Mouse (Mus musculus) layer of hippocampus, adult 8-10 months (tissue): ENCODE data around the gene Cyp4x1. TPM values are rescaled to one million over a fixed set of nuclear protein-coding genes. Genes with fewer than 3 reads are reported as not detected.

Source experiments
- DNase-seq, 2 experiments: peaks; one replicate each; pipeline ENCODE4 v3.0.0; 2022; ENCODE audit warnings: low spot score in 2 of 2
- total RNA-seq, 4 experiments: library from RNA; stranded (reverse); gene quantifications; 2 replicates each; pipeline ENCODE4 v1.2.4; 2022

The Cyp4x1 gene
- total RNA-seq, 4 experiments from 2014 or later = 8.1 to 8.9 (median 8.5) TPM

GRCm38 (mm10) chr4:115090592-115090991 lies 43.5 kb downstream of the Cyp4x1 start:
- DNase-seq = no peak

- no peak for DNase-seq
Measured at GRCm38 (mm10) chr4:115088611-115089338, 45.3 kb downstream of the Cyp4x1 start, which contains the start of gene Pdzk1ip1. TSS of gene Pdzk1ip1 (plus strand) at chr4:115088708.

GRCm38 (mm10) chr4:115086763-115087415 lies 47.2 kb downstream of the Cyp4x1 start:
- no peak for DNase-seq

GRCm38 (mm10) chr4:115086257-115086656 lies 47.8 kb downstream of the Cyp4x1 start:
- DNase-seq = no peak

- DNase-seq = peak in 1 of 2 experiments; percentile 52
Measured at GRCm38 (mm10) chr4:115085522-115086095, 48.5 kb downstream of the Cyp4x1 start.

- DNase-seq = no peak
Measured at GRCm38 (mm10) chr4:115083031-115083430, 51.0 kb downstream of the Cyp4x1 start.

GRCm38 (mm10) chr4:115079821-115080349 lies 54.2 kb downstream of the Cyp4x1 start:
- DNase-seq = no peak

GRCm38 (mm10) chr4:115078892-115079820 lies 54.9 kb downstream of the Cyp4x1 start:
- peak in 1 of 2 experiments; percentile 13 for DNase-seq

GRCm38 (mm10) chr4:115075204-115075915 lies 58.7 kb downstream of the Cyp4x1 start:
- no peak for DNase-seq

- no peak for DNase-seq
Measured at GRCm38 (mm10) chr4:115074789-115075188, 59.3 kb downstream of the Cyp4x1 start.

- no peak for DNase-seq
Measured at GRCm38 (mm10) chr4:115071668-115072067, 62.4 kb downstream of the Cyp4x1 start.

GRCm38 (mm10) chr4:115063518-115064239 lies 70.4 kb downstream of the Cyp4x1 start:
- DNase-seq = no peak

- no peak for DNase-seq
Measured at GRCm38 (mm10) chr4:115062875-115063517, 71.1 kb downstream of the Cyp4x1 start.

- DNase-seq = no peak
Measured at GRCm38 (mm10) chr4:115062540-115062874, 71.6 kb downstream of the Cyp4x1 start.

GRCm38 (mm10) chr4:115060753-115061152 lies 73.3 kb downstream of the Cyp4x1 start:
- no peak for DNase-seq

GRCm38 (mm10) chr4:115059871-115060270 lies 74.2 kb downstream of the Cyp4x1 start:
- DNase-seq = no peak

GRCm38 (mm10) chr4:115058871-115059590 lies 75.0 kb downstream of the Cyp4x1 start:
- no peak for DNase-seq

GRCm38 (mm10) chr4:115058317-115058761 lies 75.7 kb downstream of the Cyp4x1 start:
- DNase-seq = no peak
